Mouse (Mus musculus): ENCODE measurements around the gene Rab34.
A peak's percentile ranks its signal among the peaks of the same experiment; 100 is the strongest.

- TF ChIP-seq POLR2A (IDR thresholded peaks at IDR 0.05; ENCODE audit: low read depth, low read length): no peak; the same call in 1 of the 2 replicates
- no peak for TF ChIP-seq USF1 (IDR thresholded peaks at IDR 0.05; ENCODE audit: low read depth, low read length)
- no peak for TF ChIP-seq HCFC1 (IDR thresholded peaks at IDR 0.05; ENCODE audit: low read depth, low read length)
- no peak for TF ChIP-seq ZKSCAN1 (IDR thresholded peaks at IDR 0.05; ENCODE audit: borderline replicate concordance, low read depth, low read length)
- no peak for TF ChIP-seq CTCF (conservative IDR thresholded peaks at IDR 0.05 in 1 of 2, IDR thresholded peaks at IDR 0.05 in 1 of 2; ENCODE audit: low read depth in 2 of 2, low read length in 2 of 2)
- TF ChIP-seq NRF1 (IDR thresholded peaks at IDR 0.05; ENCODE audit: low read depth, low read length): no peak
- peak; percentile 17; the same call in 1 of the 2 replicates for TF ChIP-seq CHD1 (IDR thresholded peaks at IDR 0.05; ENCODE audit: low read depth, low read length)
- no peak for TF ChIP-seq BHLHE40 (IDR thresholded peaks at IDR 0.05; ENCODE audit: low read depth, low read length)
- no peak for TF ChIP-seq JUND (conservative IDR thresholded peaks at IDR 0.05; ENCODE audit: low read depth, low read length)
- peak; percentile 33 for TF ChIP-seq EP300 (IDR thresholded peaks at IDR 0.05; ENCODE audit: low read length)
- TF ChIP-seq SIN3A (IDR thresholded peaks at IDR 0.05; ENCODE audit: low read length): 0 out of 2 replicates have a peak, but pooled peaks have one; percentile 23
- no peak for TF ChIP-seq MYC (IDR thresholded peaks at IDR 0.05; ENCODE audit: low read depth, low read length)
These were observed 6.3 kb upstream of the Rab34 start for GRCm38 (mm10) chr11:78181830-78182357.
